Mouse (Mus musculus) adrenal gland (tissue): ENCODE measurements around the gene Tmem216.
"Not testable (repeated sequence)": the region's sequence is repeated elsewhere in the genome, so short reads cannot be mapped to it uniquely, and the experiment has no call there.

Experiments
- intact Hi-C: fragments of 180-260 bp; cut with DNase I; formaldehyde crosslinking; loops from one replicate; pipeline ENCODE4 v1.15.1; 2025

Tmem216 gene

GRCm38 (mm10) chr19:10569627-10570026 is 13.6 kb upstream of the Tmem216 start:
- intact Hi-C loops = no loop called here

- intact Hi-C loops = no loop called here
These were observed 9.2 kb upstream of the Tmem216 start for GRCm38 (mm10) chr19:10565217-10565616.

- intact Hi-C loops = no loop called here
These were observed 8.2 kb upstream of the Tmem216 start for GRCm38 (mm10) chr19:10564278-10564677.

GRCm38 (mm10) chr19:10562351-10562750 is 6.3 kb upstream of the Tmem216 start:
- intact Hi-C loops = no loop called here

- intact Hi-C loops = loop anchor here (2.0 kb wide), 1 partner anchor 43 kb away; the partner anchor contains the start of genes Ddb1 and Tkfc
These were observed 5.7 kb upstream of the Tmem216 start for GRCm38 (mm10) chr19:10561558-10562314.

- intact Hi-C loops = loop anchor here (2.0 kb wide), 1 partner anchor 45 kb away; the partner anchor contains the start of genes Ddb1 and Tkfc
These were observed 4.1 kb upstream of the Tmem216 start for GRCm38 (mm10) chr19:10560108-10560507.

GRCm38 (mm10) chr19:10557837-10558375 is 1.9 kb upstream of the Tmem216 start:
- intact Hi-C loops = not testable (repeated sequence)

- intact Hi-C loops = no loop called here
These were observed 1.4 kb upstream of the Tmem216 start for GRCm38 (mm10) chr19:10557430-10557829.

- intact Hi-C loops = no loop called here
These were observed 963 bp upstream of the Tmem216 start for GRCm38 (mm10) chr19:10557001-10557400.

GRCm38 (mm10) chr19:10539454-10539853 is 16.6 kb downstream of the Tmem216 start:
- intact Hi-C loops = loop anchor here (5.0 kb wide), 1 partner anchor 83 kb away; no protein-coding TSS in a partner anchor

GRCm38 (mm10) chr19:10530082-10530481 is 26.0 kb downstream of the Tmem216 start:
- intact Hi-C loops = no loop called here

GRCm38 (mm10) chr19:10525910-10526309 is 30.1 kb downstream of the Tmem216 start, which contains the start of gene Sdhaf2:
Sdhaf2 (minus strand) TSS chr19:10526142.
- intact Hi-C loops = no loop called here

- intact Hi-C loops = no loop called here
These were observed 30.7 kb downstream of the Tmem216 start, which contains the start of gene Cpsf7 for GRCm38 (mm10) chr19:10525106-10525901. Cpsf7 (plus strand) TSS chr19:10525266.

- intact Hi-C loops = no loop called here
These were observed 31.3 kb downstream of the Tmem216 start for GRCm38 (mm10) chr19:10524784-10525105.

GRCm38 (mm10) chr19:10523483-10524080 is 32.5 kb downstream of the Tmem216 start:
- intact Hi-C loops = no loop called here

- intact Hi-C loops = no loop called here
These were observed 34.1 kb downstream of the Tmem216 start for GRCm38 (mm10) chr19:10521926-10522325.

- intact Hi-C loops = no loop called here
These were observed 35.7 kb downstream of the Tmem216 start for GRCm38 (mm10) chr19:10520355-10520754.

GRCm38 (mm10) chr19:10510759-10511330 is 45.2 kb downstream of the Tmem216 start:
- intact Hi-C loops = no loop called here

GRCm38 (mm10) chr19:10502571-10502970 is 53.5 kb downstream of the Tmem216 start:
- intact Hi-C loops = no loop called here

GRCm38 (mm10) chr19:10500581-10500980 is 55.5 kb downstream of the Tmem216 start:
- intact Hi-C loops = no loop called here

- intact Hi-C loops = no loop called here
These were observed 58.4 kb downstream of the Tmem216 start for GRCm38 (mm10) chr19:10497512-10498160.
